Mouse (Mus musculus) ES-E14 (cell line): Measurements from ENCODE around the gene Sdc1. TPM values are rescaled to one million over a fixed set of nuclear protein-coding genes. Genes with fewer than 3 reads are reported as not detected.
A peak's percentile ranks its signal among the peaks of the same experiment; 100 is the strongest.

Source experiments
- DNase-seq: peaks from one replicate; pipeline ENCODE4 v3.0.0-alpha.2; 2013; ENCODE audit warnings: low read depth, low spot score
- H3K27ac ChIP-seq: 2 replicates; pipeline ENCODE4 v1.5.1; 2012; ENCODE audit warnings: low read depth, mild to moderate bottlenecking, low read length, moderate library complexity, mixed read lengths; ENCODE audit not compliant: poor library complexity, insufficient read depth, severe bottlenecking
- H3K36me3 ChIP-seq: 2 replicates; pipeline ENCODE4 v1.6.1; 2012; ENCODE audit warnings: mild to moderate bottlenecking, low read length, moderate library complexity, mixed read lengths; ENCODE audit not compliant: control insufficient read depth, poor library complexity, insufficient read depth, severe bottlenecking
- H3K4me1 ChIP-seq, 2 experiments: fragments of 150-350 bp in 1 of 2; sonication (generic) in 1 of 2; 2 replicates each; pipeline ENCODE4 v1.6.1; 2012; ENCODE audit warnings: low read length in 2 of 2, mild to moderate bottlenecking in 1 of 2, mixed read lengths in 1 of 2; ENCODE audit not compliant: control insufficient read depth in 2 of 2, insufficient read depth in 2 of 2, poor library complexity in 1 of 2
- H3K4me3 ChIP-seq, 2 experiments: fragments of 150-350 bp in 1 of 2; sonication (generic) in 1 of 2; 2 replicates each; pipeline ENCODE4 v1.5.1; 2012; ENCODE audit warnings: low read length in 2 of 2, low read depth in 1 of 2, mild to moderate bottlenecking in 1 of 2, mixed read lengths in 1 of 2; ENCODE audit not compliant: insufficient read depth in 1 of 2, poor library complexity in 1 of 2, severe bottlenecking in 1 of 2
- H3K9ac ChIP-seq: 2 replicates; pipeline ENCODE4 v1.6.1; 2012; ENCODE audit warnings: low read depth, mild to moderate bottlenecking, low read length, mixed read lengths; ENCODE audit not compliant: poor library complexity, insufficient read depth, severe bottlenecking
- H3K9me3 ChIP-seq: fragments of 150-350 bp; sonication (generic); 2 replicates; pipeline ENCODE4 v1.6.1; 2012; ENCODE audit warnings: low read depth, mild to moderate bottlenecking, low read length; ENCODE audit not compliant: control insufficient read depth, insufficient read depth
- CHD2 ChIP-seq: IDR thresholded peaks from 2 replicates; pipeline ENCODE4 v1.6.1; 2014; ENCODE audit warnings: mild to moderate bottlenecking, low read depth, low read length, inconsistent platforms
- HCFC1 ChIP-seq: IDR thresholded peaks from 2 replicates; pipeline ENCODE4 v1.6.1; 2012; ENCODE audit warnings: low read length, inconsistent platforms, borderline replicate concordance; ENCODE audit not compliant: insufficient read depth
- MAFK ChIP-seq: IDR thresholded peaks from 2 replicates; pipeline ENCODE4 v1.6.1; 2014; ENCODE audit warnings: mild to moderate bottlenecking, low read depth, low read length, inconsistent platforms; ENCODE audit not compliant: insufficient read depth
- ZC3H11A ChIP-seq: IDR thresholded peaks from 2 replicates; pipeline ENCODE4 v1.6.1; 2012; ENCODE audit warnings: low read depth, mild to moderate bottlenecking, inconsistent platforms, low read length, borderline replicate concordance
- ZNF384 ChIP-seq: IDR thresholded peaks from 2 replicates; pipeline ENCODE4 v1.6.1; 2012; ENCODE audit warnings: low read depth, low read length, inconsistent platforms
- in situ Hi-C, 2 experiments: fragments of 600-800 bp; cut with MboI; formaldehyde crosslinking; loops; one replicate each; pipeline ENCODE4 v1.15.1; 2025; ENCODE audit warnings: low sequenced_read_pairs in 2 of 2, inconsistent platforms in 1 of 2; ENCODE audit not compliant: unreplicated experiment in 2 of 2
- total RNA-seq: library from RNA; depleted of rRNA; stranded (reverse); fragments of 300-350 nt; gene quantifications from 2 replicates; pipeline ENCODE4 v1.2.3, GENCODE M21; 2012

Sdc1 gene
- total RNA-seq, 1 experiment: 70.7 TPM

DNA sequence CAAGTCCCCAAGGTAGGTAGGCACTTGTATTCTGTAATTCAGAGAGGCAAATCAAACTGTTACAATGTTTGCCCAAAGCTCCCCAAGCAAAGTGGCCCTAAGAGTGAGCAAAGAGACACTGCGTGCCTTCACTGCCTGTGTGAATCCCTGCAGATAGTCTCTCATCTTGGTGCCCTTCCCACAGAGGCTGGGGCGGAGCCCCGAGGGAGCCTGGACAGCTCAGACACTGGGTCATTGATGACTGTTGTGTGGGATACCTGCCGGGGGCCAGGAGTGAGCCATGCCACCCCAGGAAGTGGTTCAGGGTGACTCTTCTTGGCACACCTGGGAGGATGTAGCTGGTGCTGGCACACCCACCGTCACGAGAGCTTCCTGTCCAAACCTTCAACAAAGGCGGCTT lies 10.1 kb upstream of the Sdc1 start:
- TF ChIP-seq HCFC1 (no peak), ZC3H11A (no peak), MAFK (no peak), CHD2 (no peak), ZNF384 (no peak)
- H3K4me3 ChIP-seq: no peak overlapping the region
- no peak for DNase-seq
- no peaks in the 10 kb centered on the region for H3K9me3 ChIP-seq
- in situ Hi-C loops: loop anchor here in 1 of 2 experiments (25.0 kb wide), 1 partner anchor 251 kb away; no protein-coding TSS in a partner anchor
- H3K27ac ChIP-seq: no peak overlapping the region
- no peaks in the 10 kb centered on the region for H3K36me3 ChIP-seq
- no peak overlapping the region for H3K9ac ChIP-seq
- H3K4me1 ChIP-seq: peaks cover 0 to 9% of the 10 kb centered on the region in 2 experiments; a peak in 1 of 4 replicates

GRCm38 (mm10) chr12:8762667-8763066 lies 8.5 kb upstream of the Sdc1 start:
- in situ Hi-C loops: loop anchor here in 1 of 2 experiments (25.0 kb wide), 1 partner anchor 250 kb away; no protein-coding TSS in a partner anchor
- DNase-seq: no peak

DNA sequence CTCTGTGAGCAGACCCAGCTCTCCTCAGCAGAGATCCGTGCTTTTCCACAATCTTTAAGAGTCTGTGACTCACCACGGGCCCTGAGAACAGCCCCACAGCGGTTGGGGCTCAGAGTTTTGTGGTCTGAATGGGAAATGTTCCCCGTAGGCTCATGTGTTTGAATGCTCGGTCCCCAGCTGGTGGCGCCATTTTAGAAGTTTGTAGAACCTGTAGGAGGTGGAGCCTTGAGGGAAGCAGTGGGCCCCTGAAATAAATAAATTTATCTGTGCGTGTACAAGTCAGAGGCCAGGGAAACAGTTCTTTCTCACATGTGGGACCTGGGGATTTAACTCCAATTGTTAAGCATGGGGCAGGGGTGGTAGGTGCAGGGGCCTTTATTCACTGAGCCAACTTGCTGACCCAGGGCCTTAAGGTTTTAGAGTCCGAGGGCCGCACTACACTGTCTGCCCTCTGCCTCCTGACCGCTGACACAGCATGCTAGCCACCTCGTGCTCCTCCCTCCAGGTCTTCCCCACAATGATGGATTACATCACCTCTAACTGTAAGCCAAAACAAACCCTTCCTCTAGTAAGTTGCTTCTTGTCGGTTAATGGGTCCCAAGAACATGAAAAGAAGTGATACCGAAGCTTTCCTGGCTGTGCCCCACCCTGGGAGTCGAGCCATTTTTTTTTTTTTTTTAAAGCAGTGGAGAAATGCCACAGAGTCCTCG lies 6.7 kb upstream of the Sdc1 start:
- no peaks in the 10 kb centered on the region for H3K36me3 ChIP-seq
- no peak for DNase-seq

More at GRCm38 (mm10) chr12:8762667-8763066, 8.5 kb upstream of the Sdc1 start:
- Histone ChIP-seq H3K4me3 (no peak overlapping the region), H3K4me1 (peaks cover 0 to 6% of the 10 kb centered on the region in 2 experiments; a peak in 1 of 4 replicates), H3K27ac (no peak overlapping the region), H3K36me3 (no peaks in the 10 kb centered on the region), H3K9ac (no peak overlapping the region), H3K9me3 (no peaks in the 10 kb centered on the region)
- TF ChIP-seq ZNF384: no peak
- TF ChIP-seq CHD2: no peak
- no peak for TF ChIP-seq ZC3H11A
- TF ChIP-seq MAFK: no peak
- no peak for TF ChIP-seq HCFC1

DNA sequence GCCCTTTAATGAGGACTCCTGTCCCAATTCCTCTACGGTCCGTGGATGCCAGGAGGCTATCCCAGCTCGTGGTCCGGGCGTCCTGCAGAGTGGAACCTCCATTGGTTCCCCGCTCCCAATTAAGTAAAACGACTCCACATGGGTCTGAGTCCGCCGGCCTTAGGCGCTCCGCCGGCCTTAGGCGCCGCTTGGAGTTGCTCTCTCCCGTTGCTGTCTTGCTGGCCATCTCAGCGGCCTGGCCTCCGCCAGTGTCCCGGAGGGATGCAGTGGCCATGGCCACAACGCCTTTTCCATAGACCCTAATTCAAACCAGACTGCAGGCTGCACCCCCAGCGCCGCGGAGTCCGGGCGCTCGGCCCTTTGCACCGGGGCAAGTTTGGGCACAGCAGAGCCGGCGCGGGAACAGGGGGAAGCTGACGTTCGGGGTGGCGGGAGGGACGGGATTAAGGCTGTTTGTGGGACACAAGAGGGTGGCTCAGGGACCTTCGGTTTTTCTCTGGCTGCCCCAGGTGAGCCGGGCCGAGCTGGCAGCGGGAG lies 789 bp downstream of the Sdc1 start:
- no peak for DNase-seq
- H3K9ac ChIP-seq: peak overlapping the region; percentile 92
- H3K36me3 ChIP-seq: no peaks in the 10 kb centered on the region
- no peak for TF ChIP-seq MAFK
- TF ChIP-seq ZNF384: no peak
- TF ChIP-seq HCFC1: no peak
- no peak for TF ChIP-seq ZC3H11A
- TF ChIP-seq CHD2: no peak
- H3K4me3 ChIP-seq: peak overlapping the region; percentile 84 to 91
- H3K9me3 ChIP-seq: no peaks in the 10 kb centered on the region
- H3K27ac ChIP-seq: no peak overlapping the region
- 0 out of 4 replicates have a peak, but pooled peaks cover 0 to 3% of the 10 kb centered on the region in 2 experiments for H3K4me1 ChIP-seq
- in situ Hi-C loops: loop anchor here in 1 of 2 experiments (25.0 kb wide), 1 partner anchor 240 kb away; no protein-coding TSS in a partner anchor

More for the DNA sequence above, 6.7 kb upstream of the Sdc1 start:
- TF ChIP-seq ZC3H11A (no peak), ZNF384 (no peak), MAFK (no peak), CHD2 (no peak), HCFC1 (no peak)
- in situ Hi-C loops: loop anchor here in 1 of 2 experiments (25.0 kb wide), 1 partner anchor 248 kb away; no protein-coding TSS in a partner anchor
- H3K27ac ChIP-seq: no peak overlapping the region
- H3K9ac ChIP-seq: no peak overlapping the region
- no peak overlapping the region for H3K4me3 ChIP-seq
- H3K4me1 ChIP-seq: peaks cover 0 to 6% of the 10 kb centered on the region in 2 experiments; a peak in 1 of 4 replicates
- no peaks in the 10 kb centered on the region for H3K9me3 ChIP-seq
